Mouse (Mus musculus) kidney, postnatal 14 days (tissue): Measurements from ENCODE around the gene Eif4a1.
"Not testable (repeated sequence)": the region's sequence is repeated elsewhere in the genome, so short reads cannot be mapped to it uniquely, and the experiment has no call there.

Experiments used
- DNase-seq: peaks from one replicate; pipeline ENCODE4 v3.0.0; 2022; ENCODE audit warnings: mixed read lengths

The Eif4a1 gene

DNA sequence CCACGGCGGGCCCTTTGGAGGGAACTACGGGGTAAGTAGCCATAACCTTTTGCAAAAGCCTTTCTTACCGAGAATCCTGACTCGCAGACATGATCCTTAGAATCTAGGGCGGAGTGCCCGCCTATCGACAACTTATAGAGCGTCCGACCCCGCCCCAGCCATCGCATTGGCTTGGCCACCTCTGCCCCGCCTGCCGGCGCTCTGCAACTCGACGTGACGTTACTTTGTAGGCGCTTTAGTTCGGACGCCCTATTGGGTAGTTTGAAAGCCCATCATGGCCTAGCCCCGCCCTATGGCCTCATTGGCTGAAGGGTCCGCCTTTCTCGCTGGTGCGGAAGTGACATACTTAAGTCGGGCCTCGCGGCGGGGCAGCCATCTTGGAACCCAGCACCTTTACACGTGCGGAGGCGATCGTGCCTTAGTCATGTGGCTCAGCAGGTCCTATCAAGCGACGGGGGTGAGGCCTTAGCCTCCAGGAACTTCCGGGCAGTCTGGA is at the start of gene Eif4a1:
Gene Eif4a1 (minus strand): TSS at position 213 of the 496 bp plus-strand sequence.
- peak; percentile 100 for DNase-seq

DNA sequence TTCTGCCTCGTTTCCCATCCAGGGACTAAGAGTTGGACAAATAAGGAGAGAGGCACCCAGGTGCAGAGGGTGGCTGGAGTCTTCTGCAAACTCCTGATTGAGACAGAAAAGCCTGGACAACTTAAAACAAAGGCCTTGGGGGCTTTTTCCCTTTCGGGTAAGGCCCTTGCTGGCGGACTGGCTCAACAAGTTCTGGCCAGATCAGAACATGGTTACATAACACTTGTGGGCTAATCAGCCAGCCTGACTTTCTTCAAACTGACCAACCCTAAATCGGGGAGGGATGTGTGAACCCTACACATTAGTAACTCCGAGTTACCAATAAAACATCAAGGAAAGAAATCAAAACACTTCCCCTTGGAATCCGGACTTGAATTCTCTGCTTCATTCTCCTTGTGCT is 48.6 kb upstream of the Eif4a1 start:
- no peak for DNase-seq

DNA sequence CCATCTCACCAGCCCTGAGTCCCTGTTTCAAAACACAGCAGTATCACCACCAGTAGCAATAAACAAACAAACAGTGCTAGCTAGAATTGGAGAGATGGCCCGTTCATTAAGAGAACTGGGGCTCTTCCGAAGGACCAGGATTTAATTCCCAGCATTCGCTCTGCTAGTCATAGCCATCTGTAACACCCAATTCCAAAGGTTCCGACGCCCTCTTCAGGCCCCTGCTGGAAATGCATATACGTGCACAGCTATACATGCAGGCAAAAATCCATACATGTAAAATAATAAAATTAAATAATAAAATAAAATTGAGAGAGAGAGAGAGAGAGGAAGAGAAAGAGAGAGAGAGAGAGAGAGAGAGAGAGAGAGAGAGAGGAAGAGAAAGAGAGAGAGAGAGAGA is 47.2 kb upstream of the Eif4a1 start:
- no peak for DNase-seq

DNA sequence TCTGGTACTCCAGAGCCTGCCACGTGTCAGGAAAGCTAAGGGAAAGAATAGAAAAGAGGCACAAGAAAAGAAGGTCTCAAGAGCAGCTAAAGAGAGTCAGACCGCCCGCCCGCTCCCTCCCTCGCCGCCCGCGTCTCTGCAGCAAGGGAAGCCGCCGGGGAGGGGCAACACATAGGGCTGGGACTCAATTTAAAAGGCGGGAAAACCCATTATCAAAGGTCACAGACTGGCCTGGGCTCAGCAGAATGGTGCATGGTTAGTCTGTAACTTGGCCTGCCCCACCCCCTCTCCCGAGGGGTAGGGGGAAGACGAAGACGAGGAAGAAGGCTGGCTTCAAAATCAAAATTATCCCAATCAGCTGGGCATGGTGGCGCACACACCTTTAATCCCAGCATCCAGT is 46.4 kb upstream of the Eif4a1 start:
- DNase-seq, result peak; percentile 47

DNA sequence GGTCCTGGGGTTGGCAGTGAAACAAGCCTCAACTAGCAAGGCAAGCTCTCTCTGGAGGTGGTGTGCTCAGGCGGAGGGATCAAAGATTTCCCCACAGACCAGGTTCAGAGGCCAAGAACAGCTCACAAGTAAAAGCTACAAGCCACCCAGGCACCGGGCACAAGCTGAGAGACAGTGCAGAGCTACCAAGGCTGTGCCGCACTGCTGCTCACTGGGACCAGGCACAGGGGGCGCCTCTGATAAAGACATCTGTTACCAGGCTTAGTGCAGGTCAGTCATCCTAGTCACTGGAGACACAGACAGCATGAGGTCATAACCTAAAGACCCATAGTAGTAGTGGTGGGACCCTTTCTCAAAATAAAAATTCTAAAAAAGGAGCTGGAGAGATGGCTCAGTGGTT is 44.7 kb upstream of the Eif4a1 start:
- DNase-seq, result no peak

DNA sequence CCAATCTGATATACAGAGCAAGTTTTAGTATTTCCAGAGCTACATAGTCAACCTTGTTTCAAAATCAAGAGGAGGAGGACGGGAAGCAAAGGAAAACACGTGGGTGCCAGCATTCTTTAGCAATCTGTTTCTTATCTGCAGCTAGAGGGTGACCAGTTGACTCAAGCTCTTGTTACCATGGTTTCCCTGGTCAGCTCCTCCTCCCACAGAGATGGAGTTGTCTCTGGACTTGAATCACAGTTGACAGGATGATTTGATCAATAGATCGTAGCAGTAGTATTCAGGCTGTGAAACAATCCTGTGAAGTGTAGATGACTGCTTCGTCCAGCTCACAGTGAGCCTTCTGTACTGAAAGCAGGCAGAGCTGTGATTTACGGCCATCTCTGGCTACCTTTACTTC is 43.7 kb upstream of the Eif4a1 start:
- DNase-seq, result peak; percentile 49

DNA sequence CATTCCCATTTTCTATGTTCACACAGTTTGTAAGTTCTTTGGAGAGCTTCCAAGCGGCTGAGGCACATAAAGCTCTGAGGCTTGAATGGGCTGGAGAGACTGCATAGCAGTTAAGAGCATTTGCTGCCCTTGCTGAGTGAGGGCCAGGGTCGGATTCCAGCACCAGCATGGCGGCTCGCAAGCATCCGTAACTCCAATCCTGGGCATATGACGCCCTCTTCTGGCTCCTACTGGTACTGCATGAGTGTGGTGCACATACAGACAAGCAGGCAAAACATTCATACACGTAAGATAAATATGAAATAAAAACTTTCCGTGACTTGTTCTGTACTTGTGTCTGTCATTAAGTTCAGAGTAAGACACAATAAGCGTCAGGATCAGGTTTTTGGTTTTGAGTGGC is 43.3 kb upstream of the Eif4a1 start:
- peak; percentile 60 for DNase-seq

DNA sequence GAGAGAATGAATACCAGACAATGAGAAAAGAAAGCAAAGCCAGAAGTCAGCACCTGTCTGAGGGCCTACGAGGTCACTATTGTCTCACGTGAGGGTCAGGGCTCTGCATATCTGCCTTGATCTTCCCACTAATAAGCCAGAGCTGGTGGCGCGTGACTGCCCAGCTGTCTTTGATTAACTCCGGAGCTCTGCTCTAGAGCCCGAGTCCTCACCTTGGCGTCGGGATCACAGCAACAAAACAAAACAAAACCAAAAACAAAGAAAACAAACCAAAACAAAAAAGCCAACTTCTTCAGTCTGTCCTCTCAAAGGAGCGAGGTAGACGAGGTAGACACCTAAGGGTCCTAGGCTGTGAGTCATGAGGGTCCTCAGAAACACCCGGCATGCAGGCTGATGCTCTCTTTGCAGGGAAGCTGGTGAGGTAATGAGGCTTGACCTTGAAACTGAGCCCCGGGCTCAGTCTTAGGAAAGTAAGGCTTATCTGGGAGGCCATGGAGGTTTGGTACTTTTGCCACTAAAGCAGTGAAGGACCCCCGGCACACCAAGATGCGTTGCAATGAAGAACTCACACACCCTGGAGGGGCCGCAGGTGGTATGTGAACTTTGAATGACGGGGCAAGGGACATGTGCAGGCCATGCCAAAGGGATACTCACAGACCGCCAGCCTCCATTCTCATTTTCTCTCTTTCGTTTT is 42.6 kb upstream of the Eif4a1 start:
- DNase-seq, result peak; percentile 71

DNA sequence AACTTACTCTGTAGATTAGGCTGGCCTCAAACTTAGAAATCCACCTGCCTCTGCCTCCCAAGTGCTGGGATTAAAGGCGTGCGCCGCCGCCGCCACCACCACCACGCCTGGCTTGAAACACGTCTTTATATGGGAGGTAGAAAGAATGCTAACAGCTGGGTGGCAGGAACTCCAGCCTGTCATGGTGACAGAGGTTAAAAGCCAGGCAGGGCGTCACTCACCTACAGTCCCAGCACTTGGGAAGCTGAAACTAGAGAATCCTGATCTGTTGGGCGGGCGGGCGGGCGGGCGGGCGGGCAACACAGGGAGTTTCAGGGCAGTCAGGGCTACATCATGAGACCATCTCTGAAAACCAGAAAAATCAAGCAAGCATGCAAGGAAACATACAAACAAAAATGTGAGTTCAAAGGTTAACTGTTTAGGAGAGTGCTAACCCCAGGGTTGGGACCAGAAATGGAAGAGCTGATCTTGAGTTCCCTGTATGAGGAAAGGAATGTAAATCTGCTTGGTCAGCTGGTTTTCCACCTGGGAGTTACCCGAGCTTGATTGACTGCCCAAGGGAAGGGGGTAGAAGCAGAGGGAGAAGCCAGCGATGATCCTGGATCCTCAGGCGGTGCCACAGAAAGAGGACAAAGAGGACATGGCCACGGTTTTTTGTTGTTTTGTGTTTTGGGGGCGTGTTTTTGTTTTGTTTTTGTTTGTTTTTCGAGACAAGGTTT is 40.9 kb upstream of the Eif4a1 start:
- DNase-seq, result peak; percentile 47

DNA sequence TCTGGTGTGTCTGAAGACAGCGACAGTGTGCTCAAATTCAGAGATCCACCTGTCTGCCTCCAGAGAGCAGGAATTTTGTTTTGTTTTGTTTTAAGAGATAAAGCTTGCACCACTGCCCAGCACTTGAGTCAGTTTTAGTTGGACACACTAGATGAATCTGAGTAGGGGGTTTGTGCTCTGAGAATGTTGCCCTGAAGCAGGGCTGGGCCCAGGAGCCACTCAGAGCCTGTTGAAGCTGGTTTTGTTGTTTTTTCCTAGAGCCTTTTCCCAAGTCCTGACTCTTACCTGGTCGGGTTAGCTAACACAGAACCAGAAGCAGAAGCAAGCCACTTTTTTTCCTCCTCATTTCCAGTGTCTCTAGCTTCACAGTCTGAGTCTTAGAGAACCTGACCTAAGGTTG is 38.9 kb upstream of the Eif4a1 start:
- DNase-seq, result no peak

DNA sequence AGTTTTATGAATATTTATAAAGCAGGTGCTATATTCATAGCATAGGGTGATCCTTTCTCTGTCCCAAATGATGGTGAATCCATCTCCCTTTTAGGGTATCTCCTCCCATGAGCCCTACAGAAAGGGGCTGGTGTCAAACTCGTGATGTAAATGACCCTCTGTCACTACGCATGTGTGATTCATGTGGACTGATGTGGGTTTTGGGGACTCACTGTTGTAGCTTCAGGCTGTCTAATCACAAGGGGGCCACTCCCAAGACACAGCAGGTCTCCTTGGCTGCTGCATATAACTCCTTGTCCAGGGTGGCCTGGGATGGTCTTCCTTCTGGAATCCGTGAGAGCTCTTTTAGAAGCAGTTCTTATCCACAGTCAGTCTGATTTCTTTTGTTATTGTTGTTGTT is 38.2 kb upstream of the Eif4a1 start:
- no peak for DNase-seq

DNA sequence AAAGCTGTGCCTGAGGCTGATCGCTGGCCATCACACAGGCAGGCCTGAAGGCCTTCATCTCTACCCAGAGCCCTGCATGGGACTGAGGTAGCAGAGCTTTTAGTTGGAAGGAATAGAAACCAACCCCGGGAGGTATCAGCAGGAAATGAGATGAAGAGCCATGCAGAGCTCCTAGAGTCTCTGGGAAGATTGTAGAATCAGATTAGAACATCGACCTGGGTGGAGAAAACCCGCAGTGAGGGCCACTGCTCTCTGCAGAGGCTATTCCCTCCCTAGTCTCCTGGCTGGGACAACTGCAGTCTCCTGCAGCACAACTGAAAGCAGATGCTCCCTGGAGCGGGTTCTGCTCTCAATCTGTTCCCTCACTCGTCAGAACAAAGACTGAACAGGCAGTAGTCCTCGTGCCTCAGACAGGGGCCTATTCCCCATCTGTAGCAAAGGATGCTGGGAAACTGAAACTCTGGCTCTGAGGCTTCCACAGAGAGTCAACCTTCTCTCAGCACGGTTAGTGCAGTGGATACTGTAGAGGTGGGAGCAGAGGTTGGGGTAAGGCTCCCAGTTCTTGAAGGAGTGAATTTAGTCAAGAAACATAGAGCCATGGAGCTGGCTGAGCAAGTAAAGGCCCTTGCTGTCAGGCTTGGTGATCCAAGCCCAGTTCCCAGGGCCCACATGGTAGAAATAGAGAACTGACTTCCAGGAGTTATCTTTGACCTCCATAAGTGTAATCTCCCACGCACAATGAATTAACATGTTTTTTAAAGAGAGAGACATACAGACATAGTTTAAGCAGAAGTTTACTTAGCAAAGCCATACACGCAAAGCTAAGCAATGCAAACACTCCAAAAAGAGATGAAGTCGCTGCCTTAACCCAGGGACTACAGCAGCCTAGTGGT is 37.6 kb upstream of the Eif4a1 start:
- DNase-seq, result no peak

DNA sequence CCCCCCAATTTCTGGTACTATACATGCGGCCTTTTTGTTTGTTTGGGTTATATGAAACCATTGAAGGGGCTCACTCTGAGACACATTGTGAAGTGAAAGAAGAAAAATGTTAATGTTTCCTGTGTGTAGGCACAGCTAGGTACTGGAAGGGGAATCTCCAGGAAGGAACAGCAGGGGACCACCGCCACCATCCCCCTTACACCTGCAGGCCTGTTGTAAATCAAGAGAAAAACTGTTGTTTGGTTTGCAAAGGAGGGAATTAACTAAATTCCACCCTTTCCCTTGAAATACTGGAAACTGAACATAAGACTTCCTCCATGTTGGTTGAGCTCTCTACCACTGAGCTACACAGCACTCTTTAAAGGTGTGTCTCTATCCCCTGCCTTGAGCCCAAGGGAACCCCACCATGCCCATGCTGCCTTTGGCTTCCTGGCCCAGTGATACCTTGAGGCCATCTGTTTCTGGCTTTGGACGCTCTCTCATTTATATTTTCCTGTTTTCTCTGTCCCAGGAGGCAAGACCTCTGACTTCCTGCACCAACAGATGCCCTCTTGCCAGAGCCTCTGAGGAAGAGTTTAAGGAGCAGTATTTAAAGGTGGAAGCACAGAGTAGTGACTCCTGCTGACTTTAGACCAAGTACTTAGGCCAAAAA is 36.5 kb upstream of the Eif4a1 start:
- no peak for DNase-seq

DNA sequence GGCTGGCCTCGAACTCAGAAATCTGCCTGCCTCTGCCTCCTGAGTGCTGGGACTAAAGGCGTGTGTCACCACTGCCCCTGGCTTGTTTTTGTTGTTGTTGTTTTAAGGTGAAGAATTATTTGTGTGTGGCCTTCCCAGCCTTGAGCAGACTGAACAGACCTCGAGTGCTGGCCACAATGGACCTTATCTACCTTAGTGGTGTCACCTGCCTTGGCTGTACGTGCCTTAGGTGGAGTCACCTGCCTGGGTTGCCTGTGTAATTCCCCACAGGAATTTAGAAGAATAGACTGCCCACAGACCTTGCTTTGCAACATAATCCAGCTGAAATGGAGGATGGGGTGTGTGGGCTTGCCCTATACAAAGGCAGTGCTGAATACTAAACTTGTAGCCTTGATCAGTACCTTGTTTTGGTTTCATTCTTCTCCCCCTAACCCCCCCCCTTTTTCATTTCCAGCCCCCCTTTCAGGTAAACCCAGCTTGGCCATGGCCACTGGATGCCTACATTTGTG is 35.7 kb upstream of the Eif4a1 start:
- DNase-seq, result no peak

DNA sequence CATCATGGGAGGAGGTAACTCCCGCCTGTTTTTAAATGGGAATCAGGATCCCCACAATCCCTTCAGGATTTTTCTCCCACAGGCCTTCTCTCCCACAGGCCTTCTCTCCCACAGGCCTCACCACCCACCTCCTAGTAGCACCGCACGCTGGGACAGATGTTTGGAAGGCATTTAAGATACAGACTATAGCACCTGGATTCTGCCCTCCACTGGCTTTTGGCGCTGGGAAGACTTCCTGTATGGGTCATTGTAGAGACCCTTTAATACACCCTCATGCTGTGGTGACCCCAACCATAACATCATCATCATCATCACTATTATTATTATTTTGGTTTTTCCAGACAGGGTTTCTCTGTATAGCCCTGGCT is 35.2 kb upstream of the Eif4a1 start:
- DNase-seq, result no peak

DNA sequence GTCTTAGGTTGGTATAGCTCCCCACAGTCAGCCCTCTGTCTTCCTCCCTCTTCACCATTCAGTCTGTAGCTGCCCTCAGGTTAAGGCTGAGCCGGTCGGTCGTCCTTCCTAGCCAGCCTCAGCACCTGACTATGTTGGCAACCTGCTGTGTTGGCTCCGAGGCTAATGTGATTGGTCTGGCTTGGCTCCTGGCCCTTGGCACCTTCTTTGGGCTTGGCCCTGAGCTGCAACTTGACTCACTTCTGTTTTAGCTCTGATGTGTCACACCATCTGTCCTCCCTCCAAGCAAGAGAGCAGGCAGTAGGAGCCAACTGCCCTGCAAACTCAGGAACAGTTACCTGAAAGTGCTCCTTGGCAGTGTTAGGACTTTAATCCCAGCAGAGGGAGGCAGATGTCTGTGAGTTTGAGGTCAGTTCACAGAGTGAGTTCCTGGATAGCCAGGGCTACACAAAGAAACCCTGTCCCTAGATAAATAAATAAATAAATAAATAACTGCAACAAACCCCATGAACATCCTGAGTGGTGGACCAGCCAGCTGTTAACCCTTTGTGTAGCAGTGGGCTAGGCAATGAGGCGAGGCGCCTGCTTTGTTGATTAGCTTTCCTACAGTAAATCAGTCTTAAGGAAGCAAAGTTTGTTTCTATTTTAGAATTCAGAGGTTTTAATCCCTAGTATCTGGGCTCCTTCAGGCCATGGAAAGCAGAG is 34.7 kb upstream of the Eif4a1 start:
- DNase-seq, result peak; percentile 75

DNA sequence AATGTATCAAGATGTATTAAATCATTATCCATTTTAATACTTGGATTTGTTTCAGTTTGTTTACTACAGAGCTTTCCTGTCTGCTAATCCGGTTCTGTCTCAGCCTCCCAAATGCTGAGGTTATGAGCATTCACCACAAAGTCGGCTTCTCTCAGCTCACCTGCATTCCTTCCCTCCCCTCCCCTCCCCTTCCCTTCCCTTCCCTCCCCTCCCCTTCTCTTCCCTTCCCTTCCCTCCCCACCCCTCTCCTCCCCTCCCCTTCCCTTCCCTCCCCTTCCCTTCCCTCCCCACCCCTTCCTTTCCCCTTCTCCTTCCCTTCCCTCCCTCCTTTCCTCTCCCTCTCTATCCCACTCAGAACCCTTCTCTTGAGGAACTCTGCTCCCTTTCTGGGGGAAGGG is 32.4 kb upstream of the Eif4a1 start:
- DNase-seq, result no peak

DNA sequence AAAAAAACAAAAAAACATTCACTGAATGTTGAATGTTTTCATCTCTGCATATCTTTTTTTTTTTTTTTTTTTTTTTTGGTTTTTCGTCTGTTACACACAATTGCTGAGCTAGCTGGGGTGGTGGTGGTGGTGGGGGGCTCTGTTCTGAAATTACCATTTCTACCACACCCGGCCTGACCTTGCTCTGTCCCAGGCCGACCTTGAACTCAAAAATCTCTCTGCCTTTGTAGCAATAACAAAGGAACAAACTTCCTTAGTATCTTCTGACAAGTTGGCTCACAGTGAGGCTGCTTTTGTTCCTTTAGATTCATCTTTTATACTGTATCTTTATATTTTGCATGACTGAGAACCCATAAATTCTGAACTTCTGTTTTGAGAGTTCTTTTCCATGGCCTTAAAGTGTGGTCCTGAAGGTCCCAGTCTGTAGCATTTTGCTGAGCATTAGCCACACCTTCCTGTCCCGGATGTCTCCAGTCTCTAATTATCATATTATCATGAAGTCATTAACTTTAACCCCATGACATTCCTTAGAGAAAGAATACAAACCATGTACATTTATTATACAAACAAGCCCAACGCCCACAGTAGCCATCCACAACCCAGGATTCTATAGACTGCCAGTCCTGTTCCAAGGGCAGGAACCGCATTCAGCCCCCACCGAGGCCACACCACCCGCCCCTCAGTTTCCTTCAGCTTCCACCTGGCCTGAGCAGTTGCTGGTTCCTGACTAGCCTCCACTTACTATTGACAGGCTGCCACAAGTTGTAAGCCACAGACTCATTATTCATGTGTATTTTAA is 31.8 kb upstream of the Eif4a1 start:
- no peak for DNase-seq

DNA sequence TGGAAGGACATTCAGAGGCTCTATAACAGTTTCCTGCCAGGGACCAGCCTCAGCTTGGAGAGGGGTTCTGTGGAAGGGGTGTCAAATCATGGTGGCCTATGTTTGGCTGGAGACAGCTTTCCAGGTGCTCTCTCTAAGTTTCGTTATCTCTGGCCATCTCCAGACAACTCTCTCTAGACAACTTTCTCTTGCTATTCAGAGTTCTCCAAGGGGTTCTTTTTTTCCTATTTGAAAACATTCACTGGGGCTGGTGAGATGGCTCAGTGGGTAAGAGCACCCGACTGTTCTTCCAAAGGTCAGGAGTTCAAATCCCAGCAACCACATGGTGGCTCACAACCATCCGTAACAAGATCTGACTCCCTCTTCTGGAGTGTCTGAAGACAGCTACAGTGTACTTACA is 31.2 kb upstream of the Eif4a1 start:
- DNase-seq, result not testable (repeated sequence)

DNA sequence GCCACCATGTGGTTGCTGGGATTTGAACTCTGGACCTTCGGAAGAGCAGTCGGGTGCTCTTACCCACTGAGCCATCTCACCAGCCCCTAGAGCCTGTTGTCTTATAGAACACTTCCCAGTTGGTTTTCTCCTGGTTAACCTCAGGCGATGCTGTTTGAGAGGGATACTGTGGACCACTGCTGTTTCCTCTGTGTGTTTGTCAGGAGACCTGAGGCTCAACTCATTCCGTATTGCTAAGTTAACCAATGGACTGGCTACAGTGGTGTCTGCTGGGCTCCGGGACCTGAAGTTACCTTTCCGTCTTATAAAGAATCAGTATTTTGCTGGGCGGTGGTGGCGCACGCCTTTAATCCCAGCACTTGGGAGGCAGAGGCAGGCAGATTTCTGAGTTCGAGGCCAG is 30.7 kb upstream of the Eif4a1 start:
- not testable (repeated sequence) for DNase-seq

DNA sequence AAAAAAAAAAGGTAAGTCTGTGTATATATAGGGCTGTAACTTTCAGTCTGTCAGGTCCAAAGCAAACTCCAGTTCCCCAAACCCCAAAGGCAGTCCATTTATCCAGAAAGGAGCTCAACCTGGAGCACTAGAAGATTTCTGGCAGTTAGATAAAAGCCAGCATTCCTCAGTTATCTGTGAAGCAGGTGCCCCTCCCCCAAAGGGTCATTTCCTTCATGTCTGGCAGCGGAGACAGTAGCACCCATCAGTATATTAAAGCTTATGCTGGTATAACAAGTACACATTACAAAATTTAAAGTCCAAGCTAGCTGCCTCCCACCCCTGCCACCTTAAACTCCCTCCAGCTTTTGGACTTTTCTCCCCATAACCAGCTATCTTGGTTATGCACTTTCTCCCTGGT is 27.4 kb upstream of the Eif4a1 start:
- no peak for DNase-seq
